Mouse (Mus musculus) urinary bladder, postnatal 25 days (tissue): ENCODE measurements around the gene Ube4a.
"Not testable (repeated sequence)": the region's sequence is repeated elsewhere in the genome, so short reads cannot be mapped to it uniquely, and the experiment has no call there.

Experiments
- DNase-seq: peaks from one replicate; pipeline ENCODE4 v3.0.0; 2022; ENCODE audit warnings: low spot score

Ube4a gene

GRCm38 (mm10) chr9:44981104-44981503 lies 15.7 kb upstream of the Ube4a start:
- DNase-seq, result no peak

DNA sequence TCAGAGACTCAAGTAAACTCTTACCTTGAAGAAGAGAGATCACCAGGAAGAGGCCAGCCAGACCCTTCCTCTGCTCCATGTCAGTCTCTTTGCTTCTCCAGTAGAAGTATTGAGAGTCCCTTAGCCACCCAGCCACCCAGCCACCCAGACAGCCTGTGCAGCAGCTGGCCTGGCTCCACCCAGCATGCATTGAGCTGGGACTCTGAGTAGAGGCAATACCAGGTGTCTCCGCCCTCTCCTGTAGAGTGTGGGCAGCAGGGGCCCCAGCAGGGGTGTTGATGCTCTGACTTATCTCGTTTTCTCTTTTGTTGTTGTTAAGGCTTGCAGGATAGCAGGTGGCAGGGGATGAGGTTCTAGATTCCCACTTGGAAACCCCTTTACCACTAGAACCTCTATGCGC lies 14.8 kb upstream of the Ube4a start, which contains the start of gene Cd3g:
Cd3g (minus strand) TSS at position 190 of the 400 bp plus-strand sequence.
- DNase-seq, result no peak

- no peak for DNase-seq
These were observed 14.4 kb upstream of the Ube4a start for GRCm38 (mm10) chr9:44979806-44980205.

- DNase-seq, result no peak
These were observed 12.4 kb upstream of the Ube4a start for GRCm38 (mm10) chr9:44977813-44978212.

DNA sequence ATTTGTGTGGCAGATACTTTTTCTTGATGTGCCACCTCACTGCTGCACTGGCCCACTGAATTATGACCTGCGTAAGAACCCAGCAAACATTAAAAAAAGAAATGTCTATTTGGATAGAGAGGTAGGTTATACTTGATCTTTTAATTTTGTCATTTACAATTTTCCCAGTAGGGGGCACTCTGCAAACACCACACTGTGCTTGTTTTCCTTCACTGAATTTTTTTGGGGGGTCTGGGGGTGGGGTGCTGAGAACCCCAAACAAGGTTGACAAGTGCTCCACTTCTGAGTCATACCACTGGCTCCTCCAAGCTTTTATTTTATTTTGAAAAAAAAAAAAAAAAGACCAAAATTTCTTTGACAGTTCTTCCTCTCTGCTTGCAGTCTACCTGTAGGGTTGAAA lies 4.0 kb upstream of the Ube4a start:
- no peak for DNase-seq

DNA sequence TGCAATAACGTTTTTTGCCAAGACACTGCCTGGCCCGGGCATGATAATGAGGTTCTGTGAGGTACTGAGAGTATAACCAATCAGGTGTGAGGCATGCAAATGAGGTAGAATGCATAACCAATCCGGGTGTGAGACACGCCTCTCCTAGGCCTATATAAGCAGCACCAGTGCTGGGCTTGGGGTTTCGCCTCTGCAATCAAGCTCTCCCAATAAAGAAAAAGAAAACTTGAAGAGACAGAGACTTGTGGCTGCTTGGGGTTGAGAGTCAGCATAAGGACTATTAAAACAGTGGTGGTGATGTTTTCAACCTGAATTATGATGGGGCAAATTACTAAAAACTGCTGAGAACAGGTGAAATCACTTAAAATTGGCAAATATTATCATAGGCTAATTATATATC lies 2.4 kb upstream of the Ube4a start:
- DNase-seq, result not testable (repeated sequence)

GRCm38 (mm10) chr9:44966815-44967242 lies 1.4 kb upstream of the Ube4a start:
- DNase-seq, result peak; percentile 72

GRCm38 (mm10) chr9:44965833-44966466 lies 550 bp upstream of the Ube4a start:
- DNase-seq, result no peak

DNA sequence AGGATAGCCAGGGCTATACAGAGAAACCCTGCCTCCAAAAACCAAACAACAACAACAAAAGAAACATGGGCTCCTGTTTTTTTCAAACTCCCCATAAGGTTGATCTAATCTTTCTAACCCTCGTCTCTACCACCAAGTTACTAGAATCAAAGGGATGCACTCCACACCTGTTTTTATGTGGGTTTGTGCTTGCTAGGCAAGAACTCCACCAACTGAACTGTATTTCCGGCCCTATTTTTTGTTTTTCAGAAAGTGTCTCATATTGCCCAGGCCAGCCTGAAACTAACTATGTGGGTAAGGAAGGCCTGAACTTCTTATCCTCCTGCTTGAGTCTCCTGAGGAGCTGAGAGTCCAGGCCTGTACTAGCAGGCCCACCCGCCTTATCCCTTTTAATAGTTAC lies 11.0 kb downstream of the Ube4a start:
- no peak for DNase-seq

GRCm38 (mm10) chr9:44947836-44948235 lies 17.6 kb downstream of the Ube4a start:
- DNase-seq, result no peak

- peak; percentile 14 for DNase-seq
These were observed 19.2 kb downstream of the Ube4a start for GRCm38 (mm10) chr9:44946185-44946695.

DNA sequence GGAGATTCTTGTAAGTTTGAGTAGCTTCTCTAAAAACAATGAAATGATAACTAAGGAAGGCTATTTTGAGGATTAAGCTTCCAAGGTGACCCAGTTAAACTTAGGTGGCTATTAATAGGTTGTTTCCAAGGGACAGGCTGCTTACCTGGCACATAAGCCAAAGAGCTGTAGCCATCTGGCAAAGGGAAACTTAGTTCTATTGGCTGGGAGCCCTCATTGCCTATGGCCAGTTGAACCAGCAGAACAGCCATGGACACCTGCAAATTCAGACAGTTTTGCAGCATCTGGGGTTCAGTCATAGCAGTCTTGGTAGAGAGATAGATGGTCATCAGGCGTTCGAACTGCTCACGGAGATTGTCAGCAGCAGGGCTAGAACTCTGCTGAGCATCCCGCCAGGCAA lies 23.0 kb downstream of the Ube4a start:
- no peak for DNase-seq

DNA sequence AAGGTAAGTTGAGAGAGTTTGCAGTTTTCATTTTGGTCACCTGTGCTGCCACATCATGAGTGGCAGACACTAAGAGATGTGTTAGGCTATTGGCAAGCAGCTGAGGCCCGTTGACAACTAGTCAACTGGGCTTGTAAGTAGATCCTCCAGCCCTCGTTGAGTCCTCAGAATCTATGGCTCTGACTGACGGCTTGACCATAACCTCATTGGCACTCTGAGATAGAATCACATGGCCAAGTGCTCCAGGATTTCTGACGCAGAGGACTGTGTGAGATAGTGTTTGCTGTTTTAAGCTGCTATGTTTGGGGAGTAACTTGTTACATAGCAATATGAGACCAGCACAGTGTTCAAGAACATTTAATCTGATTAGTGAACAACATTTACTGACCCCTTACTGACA lies 23.6 kb downstream of the Ube4a start:
- DNase-seq, result no peak

DNA sequence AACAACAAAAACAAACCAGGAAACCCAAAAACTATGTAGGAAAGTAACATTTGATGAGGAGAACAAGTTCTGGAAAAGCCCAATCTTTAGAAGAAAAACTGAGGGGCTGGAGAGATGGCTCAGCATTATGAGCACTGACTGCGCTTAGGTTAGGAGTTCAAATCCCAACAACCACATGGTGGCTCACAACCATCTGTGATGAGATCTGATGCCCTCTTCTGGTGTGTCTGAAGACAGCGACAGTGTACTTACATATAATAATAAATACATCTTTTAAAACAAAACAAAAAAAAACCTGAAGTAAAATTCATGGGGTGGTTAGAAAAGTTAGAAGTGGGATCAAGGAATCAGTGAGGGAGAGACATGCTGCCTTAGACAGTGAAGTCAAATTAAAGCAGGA lies 43.9 kb downstream of the Ube4a start:
- no peak for DNase-seq

DNA sequence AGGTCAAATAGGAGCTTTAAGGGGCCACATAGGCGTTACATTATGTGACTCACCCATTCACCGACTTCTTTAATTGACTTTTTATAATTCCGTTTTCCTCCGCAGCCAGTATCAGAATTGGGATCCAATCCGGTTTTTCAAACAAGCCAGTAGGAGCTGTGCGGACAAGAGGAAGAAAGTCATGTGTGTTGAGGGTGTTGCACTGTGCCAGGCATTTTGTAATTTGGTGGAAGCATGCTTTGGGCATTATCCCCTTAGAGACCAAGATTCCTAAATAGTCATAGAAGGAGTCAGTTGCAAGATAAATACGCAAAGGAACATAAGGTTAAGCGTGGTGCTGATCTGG lies 44.3 kb downstream of the Ube4a start:
- no peak for DNase-seq

GRCm38 (mm10) chr9:44920374-44921122 lies 44.9 kb downstream of the Ube4a start, which contains the start of gene Atp5l:
Atp5l (minus strand) TSS chr9:44920742.
- DNase-seq, result peak; percentile 67

DNA sequence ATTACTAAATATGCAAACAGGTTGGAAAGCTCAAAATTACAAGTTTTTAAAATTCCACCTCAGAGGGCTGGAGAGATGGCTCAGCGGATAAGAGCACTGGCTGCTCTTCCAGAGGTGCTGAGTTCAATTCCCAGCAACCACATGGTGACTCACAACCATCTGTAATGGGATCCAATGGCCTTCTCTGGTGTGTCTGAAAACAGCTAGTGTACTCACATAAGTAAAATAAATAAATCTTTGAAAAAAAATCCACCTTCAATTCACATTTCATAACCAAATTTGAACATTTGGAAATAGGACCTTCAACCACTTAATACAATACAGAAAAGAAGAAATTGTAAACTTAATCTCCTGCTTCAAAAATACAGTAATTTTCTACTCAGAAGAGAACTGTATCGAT lies 45.8 kb downstream of the Ube4a start:
- no peak for DNase-seq

DNA sequence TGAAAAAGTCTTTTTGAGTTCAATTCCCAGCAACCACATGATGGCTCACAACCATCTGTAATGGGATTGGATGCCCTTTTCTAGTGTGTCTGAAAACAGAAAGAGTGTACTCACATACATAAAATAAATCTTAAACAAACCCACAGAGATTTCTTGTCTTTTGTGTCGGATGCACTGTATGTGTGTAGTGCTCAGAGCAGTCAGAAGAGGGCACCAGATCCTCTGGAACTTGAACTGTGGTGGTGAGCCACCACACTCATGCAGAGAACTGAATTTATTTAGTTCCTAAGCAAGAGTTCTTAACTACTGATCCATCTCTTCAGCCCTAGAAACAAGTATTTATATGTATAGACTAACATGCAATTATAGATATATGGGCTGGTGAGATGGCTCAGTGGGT lies 49.2 kb downstream of the Ube4a start:
- DNase-seq, result peak; percentile 27

GRCm38 (mm10) chr9:44914706-44915105 lies 50.7 kb downstream of the Ube4a start:
- no peak for DNase-seq

DNA sequence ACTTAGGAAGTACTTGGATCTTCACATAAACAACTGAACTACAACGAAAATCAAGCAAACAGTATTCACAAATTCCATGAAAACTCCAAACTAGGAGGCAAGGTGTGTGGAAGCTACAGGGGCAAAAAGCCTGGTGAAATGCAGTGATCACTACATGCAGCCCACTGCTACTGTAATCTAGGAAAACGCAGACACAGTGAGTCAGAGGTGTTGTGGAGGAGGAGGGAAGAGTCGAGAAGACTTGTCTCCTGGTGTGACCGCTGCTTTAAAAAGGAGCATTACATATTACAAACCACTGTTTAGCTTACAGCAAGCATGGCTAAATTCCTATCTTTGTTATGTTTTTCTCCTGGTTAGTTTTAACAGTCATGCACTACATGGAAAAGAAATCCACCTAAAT lies 54.0 kb downstream of the Ube4a start:
- DNase-seq, result no peak

DNA sequence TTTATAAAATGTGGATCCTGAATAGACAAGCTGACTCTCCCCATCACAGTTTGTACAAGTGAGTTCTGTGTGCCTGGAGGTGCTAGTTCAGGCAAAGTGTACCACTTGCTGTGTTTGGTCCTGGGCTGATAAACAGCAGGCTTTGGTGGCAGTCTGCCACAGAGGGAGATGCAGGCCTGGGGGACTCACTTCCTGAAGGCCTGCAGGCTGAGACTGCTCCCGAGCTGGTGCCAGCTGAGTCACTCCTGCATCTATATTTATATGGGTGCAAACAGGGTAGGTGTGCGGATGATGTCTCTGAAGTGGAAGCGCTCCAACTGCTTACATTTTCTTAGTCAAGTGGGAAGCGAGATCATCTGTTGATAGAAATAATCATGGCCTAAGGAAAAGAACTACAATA lies 59.8 kb downstream of the Ube4a start:
- DNase-seq, result peak; percentile 8

DNA sequence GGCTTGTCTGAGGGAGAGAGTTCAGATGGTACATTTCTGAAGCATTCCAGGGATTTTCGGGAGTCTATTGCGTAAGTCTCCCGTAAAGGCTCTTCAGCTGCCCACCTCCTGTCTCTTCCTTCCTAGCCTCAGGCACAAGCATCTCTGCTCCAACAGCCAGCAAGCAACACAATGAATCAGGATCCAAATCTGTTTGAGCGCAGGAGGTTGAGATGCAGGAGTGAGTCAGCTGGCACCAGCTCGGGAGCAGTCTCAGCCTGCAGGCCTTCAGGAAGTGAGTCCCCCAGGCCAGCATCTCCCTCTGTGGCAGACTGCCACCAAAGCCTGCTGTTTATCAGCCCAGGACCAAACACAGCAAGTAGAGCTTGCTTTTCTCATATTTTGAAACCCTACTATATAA lies 60.4 kb downstream of the Ube4a start:
- peak; percentile 51 for DNase-seq

DNA sequence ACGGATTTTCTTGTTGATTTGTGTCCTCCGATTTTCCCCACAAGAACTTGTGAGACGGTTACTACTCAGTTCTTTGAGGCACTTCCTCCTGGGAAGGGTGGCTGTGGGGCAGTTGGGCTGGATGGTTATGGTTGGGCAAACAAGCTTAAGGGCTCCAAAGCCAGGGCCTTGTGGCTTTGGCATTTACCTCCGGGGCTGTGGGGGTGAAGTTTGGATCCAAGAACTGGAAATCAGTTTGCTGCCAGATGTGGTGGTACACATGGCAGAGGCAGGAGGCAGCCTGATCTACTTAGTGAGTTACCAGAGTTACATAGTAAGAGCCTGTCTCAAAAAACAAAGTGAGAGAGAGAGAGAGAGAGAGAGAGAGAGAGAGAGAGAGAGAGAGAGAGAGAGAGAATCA lies 61.5 kb downstream of the Ube4a start:
- DNase-seq, result no peak

DNA sequence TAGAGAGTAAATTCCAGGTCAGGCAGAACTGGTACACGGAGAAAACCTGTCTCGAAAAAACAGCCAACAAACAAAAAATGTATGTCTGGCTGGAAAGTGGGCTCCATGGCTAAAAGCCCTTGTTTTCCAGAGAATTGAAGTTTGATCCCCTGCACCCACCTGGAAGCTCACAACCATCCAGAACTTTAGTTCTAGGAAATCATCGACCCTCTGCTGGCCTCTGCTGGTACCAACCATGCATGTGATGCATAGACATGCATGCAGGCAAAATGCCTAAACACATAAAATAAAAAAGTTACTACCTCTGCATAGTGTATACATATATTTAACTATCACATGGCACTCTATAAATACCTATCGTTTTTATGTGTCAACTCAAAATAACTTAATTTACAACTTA lies 65.0 kb downstream of the Ube4a start:
- no peak for DNase-seq
